Mouse (Mus musculus) kidney, postnatal 0 days (tissue): ENCODE results near the gene Farp1. TPM values are rescaled to one million over a fixed set of nuclear protein-coding genes. Genes with fewer than 3 reads are reported as not detected.

Experiments used
- ATAC-seq: fragments of 200-750 bp; cut with Nextera tagmentation; replicated peaks from 2 replicates; pipeline ENCODE4 v1.8.0; 2017; ENCODE audit warnings: low read depth, moderate number of reproducible peaks, moderate TSS enrichment, moderate library complexity; ENCODE audit not compliant: low FRiP score
- DNase-seq: peaks from one replicate; pipeline ENCODE4 v3.0.0-alpha.2; 2016; ENCODE audit warnings: low spot score
- H3K27ac ChIP-seq: fragments of 300-500 bp; sonication (generic); 2 replicates; pipeline ENCODE4 v1.5.1; 2014; ENCODE audit warnings: mild to moderate bottlenecking
- H3K27me3 ChIP-seq: fragments of 300-500 bp; sonication (generic); 2 replicates; pipeline ENCODE4 v1.6.1; 2014; ENCODE audit warnings: low read length, mixed read lengths; ENCODE audit not compliant: insufficient read depth
- H3K36me3 ChIP-seq: fragments of 300-500 bp; sonication (generic); 2 replicates; pipeline ENCODE4 v1.6.1; 2014; ENCODE audit warnings: low read length, mixed read lengths; ENCODE audit not compliant: insufficient read depth
- H3K4me1 ChIP-seq: fragments of 300-500 bp; sonication (generic); replicated peaks from 2 replicates; pipeline ENCODE4 v1.6.1; 2014; ENCODE audit warnings: antibody characterized with exemption, low read length, mixed read lengths; ENCODE audit not compliant: insufficient read depth
- H3K4me2 ChIP-seq: fragments of 300-500 bp; sonication (generic); 2 replicates; pipeline ENCODE4 v1.6.1; 2014; ENCODE audit warnings: mild to moderate bottlenecking, low read length, moderate library complexity, mixed read lengths
- H3K4me3 ChIP-seq: fragments of 300-500 bp; sonication (generic); replicated peaks from 2 replicates; pipeline ENCODE4 v1.5.1; 2014; ENCODE audit warnings: low read depth, low read length
- H3K9ac ChIP-seq: fragments of 300-500 bp; sonication (generic); 2 replicates; pipeline ENCODE4 v1.6.1; 2014; ENCODE audit warnings: low read depth, low read length
- H3K9me3 ChIP-seq: fragments of 300-500 bp; sonication (generic); replicated peaks from 2 replicates; pipeline ENCODE4 v1.6.1; 2016; ENCODE audit warnings: low read length, inconsistent platforms, mixed read lengths
- CTCF ChIP-seq: IDR thresholded peaks from 2 replicates; pipeline ENCODE4 v1.5.1; 2016; ENCODE audit warnings: antibody characterized with exemption, low read depth, mild to moderate bottlenecking, moderate library complexity
- WGBS: fragments of 180-500 bp; shearing (Covaris S2); extraction: QIAGEN DNeasy Blood & Tissue Kit; methylation state at CpG from one replicate; pipeline ENCODE4 v1.1.7; 2014; 5-methylcytosine and 5-hydroxymethylcytosine counted together
- polyA plus RNA-seq: library from polyadenylated mRNA; unstranded; fragments of >200 nt; fragmentation: Nextera tagmentation; extraction: Ambion mirVana; gene quantifications from 2 replicates; pipeline ENCODE4 v1.2.1, GENCODE M21; 2015

Gene Farp1
- polyA plus RNA-seq, 1 experiment from 2014 or later: 23.4 TPM

DNA sequence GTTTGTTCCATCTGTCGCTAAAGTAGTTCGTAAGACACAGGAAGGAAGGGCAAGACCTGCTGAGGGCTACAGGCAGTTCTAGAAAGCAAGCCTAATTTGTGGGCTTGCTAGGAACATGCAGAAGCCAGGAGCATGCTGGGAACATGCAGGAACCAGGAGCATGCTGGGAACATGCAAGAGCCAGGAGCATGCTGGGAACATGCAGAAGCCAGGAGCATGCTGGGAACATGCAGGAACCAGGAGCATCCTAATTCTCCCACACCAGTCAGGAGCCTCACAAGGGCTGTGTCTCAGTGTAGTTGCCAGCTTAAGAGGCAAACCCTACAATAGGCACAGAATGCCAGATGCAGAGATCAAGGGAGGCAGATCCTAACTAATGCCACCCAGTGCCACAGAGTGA lies 291.4 kb downstream of the Farp1 start:
- Histone ChIP-seq H3K27ac (no peak overlapping the region), H3K4me1 (peaks cover 10% of the 10 kb centered on the region; the same call in 1 of the 2 replicates), H3K9ac (no peak overlapping the region), H3K4me3 (no peak overlapping the region), H3K4me2 (no peak overlapping the region), H3K27me3 (no peaks in the 10 kb centered on the region), H3K36me3 (no peaks in the 10 kb centered on the region), H3K9me3 (no peaks in the 10 kb centered on the region)
- TF ChIP-seq CTCF: no peak
- ATAC-seq (no peak), DNase-seq (no peak)
- WGBS: 64% methylated on average over 2 of the region's 2 CpGs

DNA sequence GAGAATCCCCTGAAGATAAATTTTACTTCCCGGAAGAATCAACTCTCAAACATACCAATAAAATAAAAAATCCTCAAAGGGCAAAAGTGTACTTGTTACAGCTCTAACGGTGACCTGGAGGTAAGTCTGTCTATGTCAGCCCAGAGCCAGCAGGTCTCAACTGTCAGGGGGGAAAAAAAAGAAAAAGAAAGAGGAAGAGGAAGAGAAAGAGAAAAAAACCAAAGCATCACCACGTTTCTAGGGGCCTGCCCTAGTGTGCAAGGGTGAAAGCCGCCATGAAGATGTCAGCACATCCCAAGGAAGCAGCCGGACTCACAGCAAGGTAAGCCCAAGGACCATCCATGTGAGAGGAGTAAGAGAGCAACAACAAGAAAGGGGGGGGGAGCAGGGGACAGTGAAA lies 293.9 kb downstream of the Farp1 start:
- Histone ChIP-seq H3K4me3 (no peak overlapping the region), H3K4me2 (no peak overlapping the region), H3K36me3 (no peaks in the 10 kb centered on the region), H3K4me1 (peaks cover 10% of the 10 kb centered on the region; the same call in 1 of the 2 replicates), H3K9me3 (no peaks in the 10 kb centered on the region), H3K27me3 (no peaks in the 10 kb centered on the region), H3K27ac (no peak overlapping the region), H3K9ac (no peak overlapping the region)
- ATAC-seq (no peak), DNase-seq (no peak)
- no peak for TF ChIP-seq CTCF
- 62% methylated on average over 5 of the region's 5 CpGs for WGBS

DNA sequence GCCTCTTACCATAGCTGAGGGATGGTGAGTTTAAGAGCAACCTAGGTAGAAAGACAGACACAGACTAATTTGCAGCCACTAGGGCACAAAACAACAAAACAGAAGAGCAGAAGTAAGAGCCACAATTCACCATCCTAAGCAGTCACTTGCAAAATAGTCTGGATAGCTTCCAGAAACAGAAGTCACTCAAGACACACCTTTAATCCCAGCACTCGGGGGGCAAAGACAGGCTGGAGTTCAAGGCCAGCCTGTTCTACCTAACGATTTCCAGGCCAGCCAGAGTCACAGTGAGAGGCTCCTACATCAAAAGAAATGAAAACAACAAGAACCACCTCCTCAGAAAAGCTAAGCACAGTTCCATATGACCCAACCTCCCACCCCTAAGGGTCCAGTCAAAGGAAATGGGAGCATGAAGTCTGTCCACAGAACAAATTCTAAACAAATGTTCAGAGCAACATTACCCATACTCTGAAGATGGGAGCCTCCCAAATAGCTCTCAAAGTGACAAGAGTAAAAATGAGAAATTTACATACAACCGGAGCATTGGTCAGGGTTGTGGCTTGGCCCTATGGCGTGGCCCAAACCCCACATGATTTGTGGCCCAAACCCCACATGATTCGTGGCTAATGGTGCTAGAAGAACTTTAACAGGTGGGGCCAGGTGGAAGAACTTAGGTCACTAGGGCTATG lies 294.5 kb downstream of the Farp1 start:
- no peaks in the 10 kb centered on the region for H3K27me3 ChIP-seq
- TF ChIP-seq CTCF: 0 out of 2 replicates have a peak, but pooled peaks have one; percentile 4
- 55% methylated on average over 5 of the region's 5 CpGs for WGBS
- no peak overlapping the region for H3K4me3 ChIP-seq
- H3K36me3 ChIP-seq: 0 out of 2 replicates have a peak, but pooled peaks cover 4% of the 10 kb centered on the region
- no peak overlapping the region for H3K9ac ChIP-seq
- no peaks in the 10 kb centered on the region for H3K9me3 ChIP-seq
- ATAC-seq (no peak), DNase-seq (no peak)
- peaks cover 10% of the 10 kb centered on the region; the same call in 1 of the 2 replicates for H3K4me1 ChIP-seq
- no peak overlapping the region for H3K27ac ChIP-seq
- H3K4me2 ChIP-seq: no peak overlapping the region

DNA sequence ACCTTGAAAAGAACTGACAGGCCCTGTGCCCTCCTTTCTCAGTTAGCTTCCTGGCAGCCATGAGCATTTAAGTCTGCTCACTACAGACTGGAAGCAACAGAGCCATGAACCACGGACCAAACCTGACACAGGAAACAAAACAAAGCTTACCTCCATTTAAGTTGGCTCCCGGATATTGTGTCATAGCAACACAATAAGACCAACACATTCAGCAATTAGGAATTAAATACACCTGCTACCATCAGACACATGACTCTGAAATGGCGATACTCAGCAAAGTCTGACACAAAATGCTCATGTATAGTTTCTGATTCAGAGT lies 295.0 kb downstream of the Farp1 start:
- TF ChIP-seq CTCF: no peak
- 0 out of 2 replicates have a peak, but pooled peaks cover 6% of the 10 kb centered on the region for H3K36me3 ChIP-seq
- H3K4me2 ChIP-seq: no peak overlapping the region
- DNase-seq (no peak), ATAC-seq (no peak)
- no peak overlapping the region for H3K27ac ChIP-seq
- no peaks in the 10 kb centered on the region for H3K9me3 ChIP-seq
- H3K4me1 ChIP-seq: peaks cover 8% of the 10 kb centered on the region; the same call in 1 of the 2 replicates
- H3K4me3 ChIP-seq: no peak overlapping the region
- H3K9ac ChIP-seq: no peak overlapping the region
- 62% methylated on average over 3 of the region's 3 CpGs for WGBS
- H3K27me3 ChIP-seq: no peaks in the 10 kb centered on the region

Other genes starting within 250 kb of the Farp1 start
- 49.8 and 55.1 TPM in 2 replicates for gene Ipo5, start 124.0 kb upstream of the Farp1 start, polyA plus RNA-seq